Mouse (Mus musculus): Measurements from ENCODE around the gene Fbxo17. TPM values are rescaled to one million over a fixed set of nuclear protein-coding genes. Genes with fewer than 3 reads are reported as not detected.

Gene Fbxo17
- total RNA-seq, 2 experiments from 2014 or later, result 2.0 to 2.2 TPM

- peak; percentile 97 for DNase-seq (ENCODE audit: low spot score in 2 of 2)
Measured at GRCm38 (mm10) chr7:28766173-28766879, 49.7 kb downstream of the Fbxo17 start, which contains the start of gene Sirt2. Gene Sirt2 (plus strand): TSS chr7:28766735.

DNA sequence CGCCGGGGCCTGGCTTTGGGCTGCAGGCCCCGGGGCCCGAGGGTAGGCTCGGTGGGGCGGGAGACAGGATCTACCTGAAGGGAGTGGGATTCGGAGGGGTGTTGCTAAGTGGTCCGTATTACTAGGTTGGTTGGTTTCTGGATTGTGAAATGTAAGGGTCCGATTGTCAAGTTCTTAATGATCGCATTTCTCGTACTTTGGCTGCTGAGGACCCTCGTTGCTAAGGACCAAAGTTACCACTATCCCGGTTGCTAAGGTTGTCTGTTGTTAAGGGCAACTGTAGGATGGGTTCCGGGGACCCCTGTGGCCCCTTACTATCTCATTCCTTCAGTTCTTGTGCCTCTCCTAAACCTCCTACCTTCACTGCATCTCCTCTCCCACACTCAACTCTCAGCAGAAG lies 50.3 kb downstream of the Fbxo17 start:
- no peak for DNase-seq (ENCODE audit: low spot score in 2 of 2)

GRCm38 (mm10) chr7:28767462-28767965 lies 50.9 kb downstream of the Fbxo17 start, which contains the start of gene Nfkbib:
Gene Nfkbib (minus strand): TSS chr7:28767512.
- DNase-seq (ENCODE audit: low spot score in 2 of 2), result no peak

GRCm38 (mm10) chr7:28769414-28769958 lies 52.9 kb downstream of the Fbxo17 start:
- no peak for DNase-seq (ENCODE audit: low spot score in 2 of 2)

DNA sequence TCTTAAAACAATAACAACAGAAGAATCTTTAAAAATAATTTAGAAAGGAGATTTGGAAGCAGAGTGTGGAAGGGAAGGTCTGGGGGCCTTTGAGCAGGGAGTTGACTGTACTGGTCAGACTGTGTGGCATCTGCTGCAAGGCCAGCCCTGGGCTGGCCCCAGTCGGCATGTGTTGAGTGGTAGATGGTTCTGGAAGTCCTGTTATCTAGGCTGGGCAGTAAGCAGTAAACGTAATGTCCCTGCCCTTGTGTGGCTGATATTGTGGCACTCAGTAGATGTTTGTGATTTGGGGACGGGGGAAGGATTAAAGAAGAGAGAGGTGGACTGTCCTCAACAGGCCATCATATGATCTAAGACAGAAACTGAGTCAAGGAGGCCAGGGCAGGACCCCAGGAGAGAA lies 53.7 kb downstream of the Fbxo17 start:
- no peak for DNase-seq (ENCODE audit: low spot score in 2 of 2)

DNA sequence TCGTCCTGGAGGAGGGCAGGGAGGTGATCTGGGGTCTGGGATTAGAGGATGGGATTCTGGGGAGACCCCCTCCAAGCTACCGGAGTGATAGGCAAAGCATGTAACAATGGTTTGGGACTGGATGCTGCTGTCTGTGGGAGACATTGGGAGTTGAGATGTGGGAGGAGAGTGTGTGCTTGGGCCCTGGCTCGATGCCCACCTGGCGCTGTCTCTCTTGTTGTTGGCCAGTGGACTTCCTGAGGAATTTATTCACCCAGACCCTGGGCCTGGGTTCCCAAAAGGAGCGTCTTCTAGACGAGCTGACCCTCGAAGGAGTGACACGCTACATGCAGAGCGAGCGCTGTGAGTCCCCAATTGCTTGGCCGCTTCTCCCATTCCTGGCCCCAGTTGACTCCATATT lies 55.3 kb downstream of the Fbxo17 start:
- DNase-seq (ENCODE audit: low spot score in 2 of 2), result no peak

DNA sequence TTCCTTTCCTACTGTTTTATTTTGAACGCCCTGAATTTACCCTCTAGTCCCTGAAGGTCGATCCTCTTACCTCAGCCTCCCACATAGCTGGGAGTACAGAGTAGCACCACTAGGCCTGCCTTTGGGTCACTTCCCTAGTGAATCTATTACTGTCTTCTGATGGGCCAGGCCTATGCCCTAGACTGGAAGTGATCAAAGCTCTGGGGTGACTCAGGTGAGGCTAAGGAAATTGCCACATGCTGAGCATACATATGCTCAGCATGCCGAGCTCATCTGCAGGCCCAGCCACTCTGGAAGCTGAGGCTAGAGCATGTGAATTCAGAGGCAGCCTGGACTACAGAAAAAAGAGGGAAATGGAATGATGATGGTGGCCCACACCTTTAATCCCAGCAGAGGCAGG lies 56.6 kb downstream of the Fbxo17 start:
- no peak for DNase-seq (ENCODE audit: low spot score in 2 of 2)

- DNase-seq (ENCODE audit: low spot score in 2 of 2), result peak in 1 of 2 experiments; percentile 60
Measured at GRCm38 (mm10) chr7:28774164-28774563, 57.6 kb downstream of the Fbxo17 start.

DNA sequence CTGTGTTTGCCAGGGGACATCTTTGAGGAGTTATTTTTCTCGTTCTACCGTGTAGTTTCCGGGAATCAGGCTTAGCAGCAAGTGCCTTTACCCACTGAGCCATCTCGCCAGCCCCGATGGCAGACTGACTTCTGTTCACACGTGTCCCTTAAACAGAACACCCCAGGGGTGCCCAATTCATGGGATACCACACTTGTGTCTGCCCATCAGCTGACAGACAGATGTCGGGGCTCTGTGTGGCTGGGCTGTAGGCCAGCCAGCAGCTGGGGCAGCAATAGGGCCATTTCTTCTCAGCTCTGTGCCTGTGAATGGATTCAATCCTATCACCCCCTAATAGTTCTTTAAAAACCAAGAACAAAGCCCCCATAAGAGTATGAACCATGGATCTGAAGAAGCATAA lies 58.5 kb downstream of the Fbxo17 start:
- no peak for DNase-seq (ENCODE audit: low spot score in 2 of 2)

GRCm38 (mm10) chr7:28778825-28779224 lies 62.2 kb downstream of the Fbxo17 start:
- no peak for DNase-seq (ENCODE audit: low spot score in 2 of 2)

DNA sequence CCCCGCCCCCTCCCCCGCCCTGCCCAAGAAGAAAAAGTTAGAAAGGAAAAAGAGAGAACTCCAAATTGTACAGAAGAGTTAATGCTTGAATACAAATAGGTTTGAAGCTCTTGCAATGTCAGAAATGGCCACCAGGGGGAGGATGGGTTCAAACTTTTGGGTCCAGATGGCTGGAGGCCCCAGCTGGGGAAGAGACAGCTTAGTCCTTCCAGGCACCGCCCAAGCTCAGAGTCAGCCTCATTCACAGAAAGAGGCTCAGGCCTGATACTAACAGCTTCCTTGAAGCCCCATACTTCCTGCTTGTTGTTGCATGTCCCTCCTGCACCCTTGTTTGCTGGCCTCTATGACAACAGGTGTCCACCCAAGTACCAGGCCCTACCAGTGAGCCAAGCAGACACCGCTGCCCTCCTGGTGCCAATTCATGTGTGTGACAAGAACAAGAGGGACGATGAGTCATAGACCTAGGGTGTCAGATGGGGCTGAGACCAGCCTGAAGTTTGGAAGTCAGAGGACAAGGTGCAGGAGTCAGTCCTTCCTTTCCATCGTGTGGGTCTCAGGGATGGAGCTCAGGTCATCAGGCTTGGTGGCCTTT lies 63.6 kb downstream of the Fbxo17 start:
- DNase-seq (ENCODE audit: low spot score in 2 of 2), result peak; percentile 95 to 96

DNA sequence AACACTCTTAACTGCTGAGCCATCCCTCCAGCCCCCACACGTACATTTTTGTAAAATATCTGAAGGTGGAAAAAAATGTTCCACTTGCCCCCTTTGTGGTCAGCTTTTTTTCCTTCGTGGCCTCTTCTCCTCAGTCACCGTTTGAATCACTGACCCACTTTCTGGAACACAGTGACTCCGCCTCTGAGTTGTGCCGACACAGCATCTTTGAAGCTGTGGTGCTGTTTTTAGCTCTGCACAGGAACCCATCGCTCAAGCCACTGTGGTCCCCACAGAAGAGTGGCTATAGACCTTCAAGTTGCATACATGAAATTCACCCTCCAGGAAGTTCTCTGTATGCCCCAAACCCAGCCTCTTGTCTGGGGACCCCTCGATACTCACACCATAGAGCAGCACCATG lies 64.3 kb downstream of the Fbxo17 start:
- no peak for DNase-seq (ENCODE audit: low spot score in 2 of 2)

DNA sequence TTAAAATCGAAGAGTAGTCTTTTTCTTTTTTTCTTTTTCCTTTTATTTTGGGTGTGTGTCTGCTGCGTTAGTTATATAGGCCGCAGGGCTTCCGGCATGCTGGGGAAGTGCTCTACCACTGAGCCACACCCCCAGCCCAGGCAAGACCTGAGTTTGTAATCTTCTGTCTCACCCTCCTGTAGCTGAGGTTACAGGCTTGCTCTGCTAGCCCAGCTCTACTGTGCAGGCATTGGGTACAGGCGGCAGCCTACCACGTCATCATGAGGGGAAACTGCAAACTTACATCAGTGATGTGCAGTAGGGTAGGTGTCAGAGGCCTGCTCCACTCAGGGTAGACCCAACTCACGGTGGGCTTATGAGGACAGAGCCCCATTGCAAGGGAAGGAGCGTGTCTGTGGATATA lies 64.7 kb downstream of the Fbxo17 start:
- no peak for DNase-seq (ENCODE audit: low spot score in 2 of 2)

DNA sequence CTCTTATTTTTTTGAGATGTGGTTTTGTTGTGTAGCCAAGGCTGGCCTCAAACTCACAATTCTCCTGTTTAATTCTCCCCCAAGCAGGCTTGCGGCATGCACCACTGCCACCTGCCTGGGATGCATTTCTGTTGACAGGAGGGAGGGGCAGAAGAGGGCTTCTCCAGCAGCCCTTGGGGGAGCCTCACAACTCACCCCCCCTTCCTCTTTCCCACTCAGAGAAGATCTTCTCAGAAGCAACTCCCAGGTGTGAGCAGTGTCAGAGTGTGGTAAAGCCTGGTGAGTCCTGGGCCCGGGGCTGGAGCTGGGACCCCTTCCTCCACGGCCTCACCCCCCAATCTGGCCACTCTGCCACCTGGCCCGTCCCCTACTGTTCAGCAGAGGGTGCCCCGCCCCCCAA lies 68.6 kb downstream of the Fbxo17 start:
- no peak for DNase-seq (ENCODE audit: low spot score in 2 of 2)

Other genes starting within 250 kb of the Fbxo17 start
- gene Ifnl2, start 206.3 kb upstream of the Fbxo17 start, total RNA-seq (2021), result not detected
- gene Ifnl3, start 194.0 kb upstream of the Fbxo17 start, total RNA-seq (2021), result not detected
- not detected for gene Sycn, start 175.9 kb upstream of the Fbxo17 start, total RNA-seq (2021)
- under 1 TPM; 0.42 to 0.46 TPM for gene Nccrp1, start 169.6 kb upstream of the Fbxo17 start, total RNA-seq (2021)
- gene Samd4b, start 118.7 kb upstream of the Fbxo17 start, total RNA-seq (2021), result 10 to 100 TPM; 58.4 to 61.9 TPM
- gene Pak4, start 118.6 kb upstream of the Fbxo17 start, total RNA-seq (2021), result 10 to 100 TPM; 11.7 to 13.0 TPM
- 1 to 10 TPM; 1.5 to 2.1 TPM for gene Acp7, start 85.5 kb upstream of the Fbxo17 start, total RNA-seq (2021)
- gene Fbxo27, start 24.0 kb upstream of the Fbxo17 start, total RNA-seq (2021), result 10 to 100 TPM; 16.2 to 19.8 TPM
- 10 to 100 TPM; 45.7 to 52.1 TPM for gene Mrps12, start 25.0 kb downstream of the Fbxo17 start, total RNA-seq (2021)
- gene Sars2, start 25.2 kb downstream of the Fbxo17 start, total RNA-seq (2021), result 10 to 100 TPM; 14.1 to 17.2 TPM
- under 1 TPM; 0.46 to 0.54 TPM for gene Ccer2, start 39.4 kb downstream of the Fbxo17 start, total RNA-seq (2021)
- 100 to 1,000 TPM; 150 to 167 TPM for gene Sirt2, start 49.9 kb downstream of the Fbxo17 start, total RNA-seq (2021)
- gene Nfkbib, start 50.7 kb downstream of the Fbxo17 start, total RNA-seq (2021), result 10 to 100 TPM; 32.2 to 35.8 TPM
- 1 to 10 TPM; 1.5 to 2.0 TPM for gene Rinl, start 72.2 kb downstream of the Fbxo17 start, total RNA-seq (2021)
- 100 to 1,000 TPM; 441 to 521 TPM for gene Hnrnpl, start 91.7 kb downstream of the Fbxo17 start, total RNA-seq (2021)
- gene Ech1, start 108.4 kb downstream of the Fbxo17 start, total RNA-seq (2021), result 10 to 100 TPM; 49.1 to 50.8 TPM
- gene Lgals4, start 117.0 kb downstream of the Fbxo17 start, total RNA-seq (2021), result 1 to 10 TPM; 2.1 to 2.7 TPM
- gene Lgals7, start 147.0 kb downstream of the Fbxo17 start, total RNA-seq (2021), result under 1 TPM in 1 of 2 experiments, not detected in 1; 0.62 TPM
- under 1 TPM; 0.54 to 0.82 TPM for gene Capn12, start 164.6 kb downstream of the Fbxo17 start, total RNA-seq (2021)
- 100 to 1,000 TPM; 128 to 129 TPM for gene Actn4, start 245.5 kb downstream of the Fbxo17 start, total RNA-seq (2021)